Mouse (Mus musculus) MEL-GATA-1-ER (cell line): ENCODE data around the gene Tenm2.

Experiments used
- DNase-seq: peaks from one replicate; pipeline ENCODE4 v3.0.0-alpha.2; 2012; ENCODE audit warnings: low read depth; ENCODE audit errors: extremely low read depth

The Tenm2 gene

GRCm38 (mm10) chr11:36486092-36486491 is 749.7 kb downstream of the Tenm2 start:
- no peak for DNase-seq

DNA sequence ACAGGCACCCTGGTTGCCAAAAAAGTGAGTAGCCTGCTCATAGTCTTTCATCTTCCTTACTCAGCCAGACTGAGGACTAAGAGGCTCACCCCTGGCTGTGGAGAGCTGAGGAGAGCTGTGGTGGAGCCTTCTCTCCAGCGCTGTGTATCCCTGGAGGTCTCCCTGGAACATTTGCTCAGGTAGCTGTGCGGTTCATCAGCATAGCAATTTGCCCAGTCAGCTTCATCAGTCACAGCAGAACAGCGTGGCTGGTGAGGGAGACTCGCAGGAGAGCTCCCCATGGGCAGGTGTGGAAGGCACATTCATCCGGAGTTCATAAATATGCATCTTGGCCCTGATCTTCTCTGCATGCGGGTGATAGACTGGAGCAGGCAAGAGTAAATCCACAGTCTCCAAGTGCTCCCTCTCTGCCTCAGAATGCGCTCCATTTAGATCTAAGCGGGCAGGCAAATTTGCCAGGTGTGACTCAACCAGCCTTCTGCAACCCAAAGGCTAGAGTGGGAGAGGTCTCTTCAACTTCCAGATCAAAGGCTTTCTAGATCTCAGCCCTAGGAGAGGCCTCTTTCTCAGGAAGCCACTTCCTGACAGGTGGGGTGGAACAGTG is 751.2 kb downstream of the Tenm2 start:
- DNase-seq, result no peak

- DNase-seq, result no peak
Observed at GRCm38 (mm10) chr11:36482136-36482535, 753.6 kb downstream of the Tenm2 start.

DNA sequence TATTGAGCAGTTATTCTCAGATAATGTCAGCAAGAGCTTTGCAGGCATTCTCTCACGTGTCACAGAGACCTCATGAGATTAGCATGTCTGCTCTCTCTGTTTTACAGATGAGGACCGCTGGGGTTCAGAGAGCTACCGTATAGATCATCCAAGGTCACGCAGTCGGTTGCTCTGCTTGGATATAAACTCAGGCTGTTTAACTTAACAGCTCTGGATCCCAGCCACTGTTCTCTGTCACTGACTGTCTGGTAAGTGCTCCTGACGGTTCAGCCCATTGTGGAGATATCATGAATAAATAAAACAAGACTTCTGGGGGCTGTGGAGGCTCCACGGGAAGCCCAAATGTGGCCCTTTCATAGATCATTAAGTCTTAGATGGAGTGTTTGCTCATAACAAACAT is 754.2 kb downstream of the Tenm2 start:
- DNase-seq, result no peak

- no peak for DNase-seq
Observed at GRCm38 (mm10) chr11:36481086-36481485, 754.7 kb downstream of the Tenm2 start.

- no peak for DNase-seq
Observed at GRCm38 (mm10) chr11:36469811-36470551, 765.8 kb downstream of the Tenm2 start.

DNA sequence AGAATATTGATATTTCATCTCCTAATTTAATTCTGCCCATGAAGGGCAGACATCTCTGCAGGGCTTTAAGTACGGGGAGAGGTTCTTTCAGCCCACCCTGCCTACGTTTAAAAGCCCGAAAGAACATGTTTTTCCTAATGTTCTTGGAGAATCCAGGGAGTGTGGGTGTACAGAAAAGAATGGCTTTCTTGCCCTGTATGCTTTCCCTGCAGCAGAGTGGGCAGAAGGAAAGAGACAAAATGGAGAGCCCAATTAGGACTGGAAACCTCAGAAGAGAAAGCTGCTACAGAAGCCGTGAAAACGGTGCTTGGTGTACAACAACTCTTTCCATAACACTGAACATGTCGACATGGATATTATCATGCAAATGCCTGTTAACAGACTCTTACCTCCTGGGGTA is 777.3 kb downstream of the Tenm2 start:
- DNase-seq, result no peak

DNA sequence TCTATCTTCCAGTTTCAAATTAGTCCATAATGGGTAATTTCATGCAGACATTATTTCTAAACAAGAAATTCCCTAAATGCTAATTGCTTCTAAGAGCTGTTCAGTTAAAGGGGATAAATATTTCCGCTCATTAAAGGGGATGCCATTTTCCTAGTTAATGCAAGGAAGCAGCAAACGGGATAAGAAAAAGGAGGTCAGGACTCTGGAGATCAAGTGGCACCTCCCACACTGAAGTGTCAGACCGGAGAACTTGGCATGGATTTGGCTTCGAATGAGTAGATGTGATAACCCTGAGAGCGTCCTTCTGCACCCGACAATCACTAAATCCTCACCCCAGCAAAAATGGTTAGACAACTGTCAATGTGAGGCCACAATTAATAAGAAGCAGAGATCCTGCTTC is 781.7 kb downstream of the Tenm2 start:
- no peak for DNase-seq

- no peak for DNase-seq
Observed at GRCm38 (mm10) chr11:36452436-36452835, 783.3 kb downstream of the Tenm2 start.

GRCm38 (mm10) chr11:36446351-36446750 is 789.4 kb downstream of the Tenm2 start:
- DNase-seq, result no peak

GRCm38 (mm10) chr11:36443821-36444220 is 791.9 kb downstream of the Tenm2 start:
- DNase-seq, result no peak

DNA sequence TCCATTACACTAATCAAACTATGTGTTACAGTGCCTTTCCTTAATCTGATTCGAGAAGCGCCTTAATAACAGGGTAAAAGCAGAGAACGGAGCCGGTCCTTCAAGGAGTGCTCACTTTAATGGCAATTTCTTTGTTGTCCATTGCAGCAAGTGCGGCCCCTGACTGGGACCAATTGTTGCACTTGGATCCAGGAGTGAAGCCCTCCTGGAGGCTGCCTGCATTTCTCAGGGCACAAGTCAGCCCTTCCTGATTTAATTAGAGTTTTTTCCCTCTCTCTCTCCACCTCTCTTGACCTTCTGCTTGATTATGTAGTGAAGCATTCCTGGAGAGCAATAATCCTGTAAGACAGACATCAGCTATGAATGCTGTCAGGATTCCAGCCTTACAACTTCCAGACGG is 794.0 kb downstream of the Tenm2 start:
- DNase-seq, result no peak

GRCm38 (mm10) chr11:36436251-36436650 is 799.5 kb downstream of the Tenm2 start:
- DNase-seq, result no peak

- no peak for DNase-seq
Observed at GRCm38 (mm10) chr11:36428947-36429346, 806.8 kb downstream of the Tenm2 start.

GRCm38 (mm10) chr11:36424959-36425358 is 810.8 kb downstream of the Tenm2 start:
- no peak for DNase-seq

DNA sequence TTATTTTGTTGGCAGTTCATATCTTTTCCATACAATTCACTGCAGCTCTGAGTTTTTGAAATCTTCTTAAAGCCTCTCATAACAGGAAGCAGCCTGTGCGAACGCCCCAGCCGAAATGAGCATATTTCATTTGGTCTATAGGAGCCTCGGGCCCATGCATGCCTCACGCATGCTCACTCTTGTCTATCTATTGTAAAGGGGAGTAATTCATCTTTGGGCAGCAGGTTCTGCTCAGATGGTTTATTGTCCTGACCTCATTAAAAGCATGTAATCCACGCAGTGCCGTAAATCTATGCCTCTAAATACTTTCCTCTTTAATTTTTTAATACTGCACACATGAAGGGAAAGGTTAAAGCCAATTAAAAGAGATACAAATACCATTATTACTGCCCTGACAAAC is 815.7 kb downstream of the Tenm2 start:
- no peak for DNase-seq

- no peak for DNase-seq
Observed at GRCm38 (mm10) chr11:36415244-36415643, 820.5 kb downstream of the Tenm2 start.

GRCm38 (mm10) chr11:36410881-36411280 is 824.9 kb downstream of the Tenm2 start:
- no peak for DNase-seq

DNA sequence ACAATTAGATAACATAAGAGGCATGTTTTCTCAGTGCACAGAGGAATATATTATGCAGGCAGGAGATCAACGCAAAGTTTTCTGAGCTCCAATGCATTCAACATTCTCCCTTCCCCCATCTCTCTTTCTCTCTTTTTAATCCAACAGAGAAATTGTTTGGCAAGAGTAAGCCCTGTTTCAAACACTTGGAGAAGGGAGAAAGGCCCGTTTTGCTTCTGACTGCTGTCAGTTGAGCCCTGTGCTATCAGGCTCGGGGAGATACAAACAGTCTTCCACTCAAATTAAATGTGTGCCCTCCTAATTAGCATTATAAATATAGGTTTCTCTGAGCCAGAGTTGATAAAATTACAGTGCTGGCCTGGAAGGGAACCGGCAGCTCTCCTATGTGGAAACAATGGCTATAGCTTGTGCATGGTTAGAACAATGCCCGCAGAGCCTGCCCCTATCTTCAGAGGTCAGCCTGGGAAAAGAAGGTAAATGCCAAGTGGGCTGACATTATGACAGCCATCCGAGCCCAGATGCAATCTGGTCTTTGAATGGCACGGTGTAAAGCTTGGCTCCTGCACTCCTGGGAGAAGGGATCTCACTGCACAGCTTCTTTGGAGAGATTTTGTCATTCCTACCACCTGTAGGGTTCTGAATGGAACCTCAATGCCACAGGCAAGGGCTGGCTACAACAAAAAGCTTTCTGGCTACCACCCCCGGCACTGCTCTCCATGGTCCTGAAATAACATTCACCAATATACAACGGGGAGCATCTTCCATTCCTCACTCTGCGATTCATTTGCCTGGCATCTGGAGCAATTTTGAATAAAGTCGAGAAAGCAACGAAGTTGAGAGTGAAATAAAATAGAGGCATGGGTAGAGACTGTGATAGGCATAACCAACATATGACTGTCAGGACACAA is 839.7 kb downstream of the Tenm2 start:
- no peak for DNase-seq

- DNase-seq, result no peak
Observed at GRCm38 (mm10) chr11:36384696-36385095, 851.1 kb downstream of the Tenm2 start.

GRCm38 (mm10) chr11:36371814-36372213 is 864.0 kb downstream of the Tenm2 start:
- DNase-seq, result no peak

DNA sequence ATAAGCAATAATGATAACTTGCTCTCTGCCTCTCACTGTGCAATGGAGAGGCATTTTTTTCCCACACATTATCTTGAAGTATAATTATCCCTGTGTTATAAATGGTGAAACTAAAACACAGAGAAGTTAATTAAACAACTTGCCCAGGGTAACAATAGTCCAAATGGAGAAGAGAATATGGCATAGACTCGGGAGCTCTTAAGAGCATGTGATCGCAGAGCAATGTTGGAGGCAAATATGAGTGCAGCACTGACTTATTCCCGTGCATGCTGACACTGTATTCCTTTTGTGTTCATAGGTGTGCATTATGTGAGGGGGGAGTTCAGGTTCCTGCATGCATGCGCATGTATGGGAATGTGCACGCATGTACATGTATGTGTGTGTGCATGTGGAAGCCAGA is 870.7 kb downstream of the Tenm2 start:
- no peak for DNase-seq
